Mouse (Mus musculus): ENCODE measurements around the gene Cop1.
"Not testable (repeated sequence)": the region's sequence is repeated elsewhere in the genome, so short reads cannot be mapped to it uniquely, and the experiment has no call there.

Cop1 gene

DNA sequence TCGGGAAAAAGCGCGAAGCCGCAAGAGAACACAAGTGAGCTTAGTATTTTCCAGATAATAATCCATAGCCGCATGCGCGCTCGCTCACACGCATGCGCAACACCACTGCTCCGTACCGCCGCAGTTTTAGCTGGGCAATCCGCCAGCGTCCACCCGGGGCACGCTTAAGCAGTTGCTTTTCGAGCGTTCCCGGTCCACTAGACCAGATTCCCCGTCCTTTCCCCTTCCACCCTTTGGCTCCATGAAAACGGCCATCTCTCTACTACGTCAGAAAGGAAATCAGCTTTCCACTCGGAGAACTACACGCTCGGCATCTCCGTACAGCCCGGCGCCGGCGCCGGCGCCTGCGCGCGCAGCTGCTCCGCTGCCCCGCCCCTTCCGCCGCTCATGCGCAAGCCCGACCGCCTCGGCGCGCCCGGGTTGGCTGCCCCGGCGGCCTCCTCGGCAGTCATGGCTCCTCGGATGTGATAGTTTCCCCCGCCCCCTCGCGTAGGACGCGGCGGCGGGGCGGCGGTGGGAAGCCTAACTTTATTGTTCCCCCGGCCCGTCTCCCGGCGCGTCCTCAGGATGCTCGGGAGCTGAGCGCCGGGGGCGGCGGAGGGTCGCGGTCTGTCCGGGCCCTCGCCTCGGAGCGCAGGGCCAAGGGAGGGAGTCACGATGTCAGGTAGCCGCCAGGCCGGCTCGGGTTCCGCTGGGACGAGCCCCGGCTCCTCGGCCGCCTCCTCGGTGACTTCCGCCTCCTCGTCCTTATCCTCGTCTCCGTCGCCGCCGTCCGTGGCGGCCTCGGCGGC, at the start of gene Cop1:
Cop1 (plus strand) TSS at position 540 of the 791 bp plus-strand sequence.
- peak; percentile 84 for DNase-seq (ENCODE audit: low spot score)

GRCm38 (mm10) chr1:159186741-159187140, 45.4 kb upstream of the Cop1 start:
- no peak for DNase-seq (ENCODE audit: low spot score)

DNA sequence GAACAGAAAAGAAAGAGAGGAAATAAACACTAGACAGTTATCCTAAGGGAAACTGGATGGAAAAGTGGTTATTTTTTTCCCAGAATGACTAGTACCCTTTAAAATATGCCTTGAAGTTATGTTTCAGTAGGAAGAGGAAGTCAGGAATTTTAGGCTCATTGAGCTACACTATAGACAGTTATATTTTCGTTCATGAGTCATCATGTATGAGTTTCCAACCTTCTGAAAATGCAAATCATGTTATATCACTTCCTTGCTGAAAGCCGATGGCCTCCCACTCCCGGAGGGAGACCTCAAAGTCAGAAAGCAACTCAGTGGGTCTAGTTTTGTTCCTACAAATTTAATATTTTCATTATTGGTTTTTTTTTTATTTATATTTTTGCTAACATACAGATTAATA, 33.5 kb upstream of the Cop1 start:
- DNase-seq (ENCODE audit: low spot score) = no peak

DNA sequence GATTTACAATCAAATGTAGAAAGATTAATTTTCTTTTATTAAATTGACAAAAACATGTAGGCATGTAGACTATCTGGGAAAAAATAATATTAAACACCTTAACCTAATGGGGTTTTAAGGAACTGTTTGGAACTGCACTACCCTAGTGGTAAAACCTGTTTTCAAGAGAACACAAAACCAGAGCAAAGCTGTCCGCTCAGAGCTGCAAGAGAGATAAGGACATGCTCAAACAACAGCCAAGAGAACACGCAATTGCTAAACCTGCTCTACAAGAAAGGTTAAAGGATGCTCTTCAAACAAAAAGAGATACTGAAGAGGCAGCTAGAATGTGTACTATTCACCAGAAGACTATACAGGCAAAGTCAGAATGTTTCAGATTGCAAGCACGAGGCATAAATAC, 32.5 kb upstream of the Cop1 start:
- no peak for DNase-seq (ENCODE audit: low spot score)

DNA sequence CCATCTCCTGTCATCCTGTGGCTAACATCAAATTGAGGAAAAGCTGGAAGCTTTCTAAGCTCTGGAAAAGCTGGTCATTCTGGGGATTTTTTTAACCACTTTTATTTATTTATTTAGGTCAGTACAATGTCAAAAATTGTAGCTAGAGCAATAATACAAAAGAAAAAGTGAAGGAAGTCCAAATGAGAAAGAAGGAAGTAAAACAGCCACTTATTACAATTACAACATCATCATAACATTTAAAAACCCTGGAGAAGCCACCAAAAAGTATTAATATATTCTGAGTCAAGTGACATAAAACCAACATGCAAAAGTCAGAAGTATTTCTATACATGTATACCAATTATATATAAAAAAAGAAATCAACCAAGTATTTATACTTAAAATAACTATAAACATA, 30.9 kb upstream of the Cop1 start:
- DNase-seq (ENCODE audit: low spot score) = no peak

GRCm38 (mm10) chr1:159211711-159212110, 20.4 kb upstream of the Cop1 start:
- DNase-seq (ENCODE audit: low spot score) = no peak

DNA sequence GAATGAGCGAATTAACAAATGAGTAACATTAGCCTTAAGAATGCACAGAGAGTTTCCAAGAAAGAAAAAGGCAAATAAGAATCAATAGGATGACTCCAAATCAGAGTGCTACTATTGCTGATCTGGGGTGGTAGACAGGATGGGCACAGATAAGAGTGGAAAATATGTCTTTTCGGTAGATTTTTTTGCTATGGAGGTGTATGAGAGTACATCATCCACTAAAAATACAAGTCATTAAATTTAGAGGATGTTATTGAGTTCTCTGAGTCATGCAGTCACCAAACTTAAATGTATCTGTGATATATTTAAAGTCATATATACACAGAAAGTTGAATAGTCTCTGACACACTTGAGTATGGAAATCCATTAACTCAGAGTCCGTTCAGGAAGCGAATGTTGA, 14.7 kb upstream of the Cop1 start:
- no peak for DNase-seq (ENCODE audit: low spot score)

DNA sequence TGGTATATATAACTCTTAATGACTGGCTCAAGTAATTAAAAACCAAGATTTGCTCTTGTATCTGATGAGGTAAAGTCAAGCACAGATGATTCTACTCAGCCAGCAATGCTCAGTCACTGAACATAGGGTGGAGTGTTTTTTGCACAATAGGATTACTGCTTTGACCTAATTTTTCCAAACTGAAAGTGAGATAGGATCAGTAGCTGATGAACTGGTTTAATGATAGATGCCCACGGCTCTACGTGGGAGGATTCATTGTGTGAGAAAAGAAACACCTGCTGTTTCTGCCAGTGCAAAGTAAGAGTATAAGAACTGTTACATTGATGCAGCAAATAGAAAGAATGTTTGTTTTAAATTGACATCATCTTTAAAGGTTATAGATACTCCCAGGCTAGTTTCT, 10.1 kb upstream of the Cop1 start:
- no peak for DNase-seq (ENCODE audit: low spot score)

DNA sequence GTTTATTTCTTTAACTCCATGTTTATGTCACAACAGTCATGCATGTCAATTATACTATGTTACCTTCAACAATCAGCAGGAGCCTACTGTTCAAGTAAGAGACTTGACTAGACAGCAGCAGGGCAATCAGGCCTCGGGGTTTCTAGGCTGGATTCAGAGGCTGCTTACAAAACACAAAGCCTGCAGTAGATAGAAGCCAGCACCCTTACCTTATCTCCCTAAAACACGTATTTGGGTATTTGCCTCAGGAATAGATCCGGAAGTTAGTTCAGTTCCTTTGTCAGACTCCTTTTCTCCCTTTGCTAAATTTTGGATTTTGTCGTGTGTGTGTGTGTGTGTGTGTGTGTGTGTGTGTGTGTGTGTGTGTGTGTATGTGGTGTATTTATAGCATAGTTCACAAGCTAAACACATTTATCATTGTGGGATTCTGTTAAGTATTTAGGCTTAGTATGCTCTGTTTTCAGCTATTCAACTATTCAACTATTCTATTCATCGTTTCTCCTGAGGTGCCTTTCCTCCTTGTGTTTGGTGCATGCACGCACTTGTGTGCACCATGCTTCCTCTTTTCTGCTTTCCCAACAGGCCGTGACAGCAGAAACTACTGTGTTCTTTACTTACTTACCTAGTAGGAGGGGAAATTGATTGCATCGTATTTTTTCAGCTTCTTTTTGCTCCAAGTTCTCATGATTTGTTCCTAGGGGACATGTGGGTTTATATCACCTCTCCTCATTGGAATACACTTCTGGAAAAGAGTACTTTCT, 6.9 kb upstream of the Cop1 start:
- no peak for DNase-seq (ENCODE audit: low spot score)

GRCm38 (mm10) chr1:159232572-159233261, 597 bp downstream of the Cop1 start:
- not testable (repeated sequence) for DNase-seq (ENCODE audit: low spot score)

DNA sequence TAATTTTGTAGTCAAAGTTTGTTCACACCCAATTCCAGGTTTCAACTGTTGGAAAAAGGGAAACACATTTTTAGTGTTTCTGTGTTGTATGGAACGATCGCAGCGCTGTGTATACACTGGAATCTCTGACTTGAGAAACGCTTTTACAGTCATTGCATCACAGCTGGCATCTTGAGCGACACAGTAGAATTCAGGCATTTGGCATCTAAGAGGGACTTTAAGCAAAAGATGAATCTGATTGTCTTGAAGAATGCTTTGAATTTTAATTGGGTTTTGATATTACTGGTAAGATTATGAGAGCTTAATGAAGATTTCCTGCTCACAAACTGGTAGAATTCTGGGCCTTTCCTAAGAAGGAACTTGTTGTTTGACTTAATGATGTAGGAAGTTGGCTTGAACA, 1.3 kb downstream of the Cop1 start:
- no peak for DNase-seq (ENCODE audit: low spot score)

DNA sequence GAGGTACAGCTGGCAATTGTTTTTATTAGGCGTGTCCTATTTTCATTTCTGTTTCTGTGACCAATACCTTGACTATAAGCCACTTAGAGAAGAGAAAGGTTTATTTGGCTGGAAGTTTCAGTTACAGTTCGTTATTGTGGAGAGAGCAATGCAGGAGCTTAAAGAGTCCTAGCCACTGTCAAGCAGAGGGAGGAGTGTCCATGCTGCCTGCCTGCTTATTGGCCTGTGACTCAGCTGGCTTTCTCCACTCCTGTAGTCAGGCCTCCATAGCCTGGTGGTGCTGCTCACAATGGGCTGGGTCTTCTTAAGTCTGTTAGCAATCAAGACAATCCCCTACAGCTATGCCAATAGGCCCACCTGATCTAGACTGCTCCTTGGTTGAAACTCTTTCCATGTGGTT, 2.4 kb downstream of the Cop1 start:
- DNase-seq (ENCODE audit: low spot score) = no peak

- no peak for DNase-seq (ENCODE audit: low spot score)
Measured at GRCm38 (mm10) chr1:159235674-159236073, 3.6 kb downstream of the Cop1 start.

DNA sequence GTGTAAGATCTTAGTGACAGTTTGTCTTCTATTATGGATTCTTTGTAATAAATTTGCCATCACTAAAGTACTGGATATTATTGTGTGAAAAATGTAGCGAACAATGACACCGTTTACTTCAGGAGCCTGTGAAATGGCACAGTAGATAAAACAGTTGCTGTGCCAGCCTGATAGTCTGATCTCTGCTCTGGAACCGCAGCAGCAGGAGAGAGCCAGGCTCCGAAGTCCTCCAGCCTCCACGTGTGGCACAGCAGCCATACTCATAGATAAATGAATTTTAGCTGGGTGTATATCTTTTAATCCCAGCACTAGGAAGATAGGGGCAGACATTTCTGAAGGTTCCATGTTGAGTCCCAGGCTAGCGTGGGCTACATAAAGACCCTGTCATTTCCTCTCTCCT, 6.0 kb downstream of the Cop1 start:
- DNase-seq (ENCODE audit: low spot score) = no peak

DNA sequence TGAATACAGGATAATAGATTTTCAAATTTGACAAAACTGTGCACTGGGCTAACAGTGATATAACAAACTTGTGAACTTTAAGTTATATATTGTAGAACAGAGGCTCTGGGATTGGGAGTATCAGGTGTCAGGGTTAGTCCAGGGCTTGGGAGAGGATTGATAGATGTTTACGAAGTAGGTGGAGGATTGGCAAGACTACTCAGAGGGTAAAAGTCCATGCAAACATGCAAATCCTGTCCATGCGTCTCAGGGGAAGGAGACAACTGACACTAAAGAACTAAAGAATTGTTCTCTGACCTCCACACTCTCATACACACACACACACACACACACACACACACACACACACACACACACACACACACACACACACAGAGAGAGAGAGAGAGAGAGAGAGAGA, 18.2 kb downstream of the Cop1 start:
- DNase-seq (ENCODE audit: low spot score) = no peak

DNA sequence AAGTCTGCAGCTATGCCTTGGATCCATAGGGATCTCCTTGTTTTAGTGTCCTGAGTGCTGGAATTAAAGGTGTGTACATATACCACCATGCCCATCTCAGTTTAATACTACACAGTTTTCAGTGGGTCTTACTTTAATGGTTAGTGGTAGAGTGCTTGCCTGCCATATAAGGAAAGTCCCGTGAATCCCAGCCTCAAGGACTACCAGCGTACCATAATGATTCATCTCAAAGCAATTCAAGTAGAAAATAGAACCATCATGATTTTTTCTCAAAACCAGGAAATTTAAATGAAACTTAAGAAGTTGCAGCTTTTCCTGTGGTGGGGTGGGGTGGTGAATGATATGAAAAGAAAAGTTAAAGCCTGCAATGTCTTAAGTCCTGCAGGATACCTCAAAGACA, 21.0 kb downstream of the Cop1 start:
- no peak for DNase-seq (ENCODE audit: low spot score)

DNA sequence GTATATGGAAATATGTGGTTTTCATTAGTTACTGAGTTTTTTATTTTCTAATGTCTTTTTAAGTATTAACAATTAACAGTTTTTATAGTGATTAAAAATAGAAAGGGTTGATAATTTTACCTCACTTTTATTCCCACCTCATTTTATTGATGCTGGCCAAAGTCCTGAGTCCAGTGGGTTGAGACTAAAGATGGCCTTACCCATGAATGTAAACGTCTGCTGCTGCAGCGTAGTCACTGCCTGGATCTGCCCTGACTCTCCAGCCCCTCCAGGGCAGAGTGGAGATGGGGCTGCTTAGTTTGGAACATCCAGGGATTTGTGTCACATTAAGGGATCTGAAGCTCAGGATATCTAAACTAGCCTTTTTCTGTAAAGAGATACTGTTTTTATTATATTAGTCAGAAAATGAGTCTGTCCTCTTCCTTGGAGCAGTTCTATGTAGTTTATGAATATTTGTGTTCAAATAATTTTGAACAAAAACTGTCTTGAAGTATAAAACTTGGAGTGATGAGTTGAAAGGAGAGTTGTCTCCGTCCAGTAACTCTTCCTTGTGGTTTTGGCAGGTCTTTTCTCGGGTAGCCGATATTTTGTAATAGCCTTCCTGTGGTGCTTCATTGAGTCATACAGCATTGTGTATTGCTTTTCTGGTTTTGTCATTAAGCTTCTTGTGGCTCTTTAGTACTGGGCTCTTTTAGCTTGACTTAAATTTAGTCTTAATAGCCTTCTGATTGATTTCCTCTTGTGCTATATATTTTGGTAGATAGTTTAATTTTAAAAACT, 23.0 kb downstream of the Cop1 start:
- no peak for DNase-seq (ENCODE audit: low spot score)

- no peak for DNase-seq (ENCODE audit: low spot score)
Measured at GRCm38 (mm10) chr1:159256543-159256942, 24.4 kb downstream of the Cop1 start.

- DNase-seq (ENCODE audit: low spot score) = no peak
Measured at GRCm38 (mm10) chr1:159263820-159264219, 31.7 kb downstream of the Cop1 start.

DNA sequence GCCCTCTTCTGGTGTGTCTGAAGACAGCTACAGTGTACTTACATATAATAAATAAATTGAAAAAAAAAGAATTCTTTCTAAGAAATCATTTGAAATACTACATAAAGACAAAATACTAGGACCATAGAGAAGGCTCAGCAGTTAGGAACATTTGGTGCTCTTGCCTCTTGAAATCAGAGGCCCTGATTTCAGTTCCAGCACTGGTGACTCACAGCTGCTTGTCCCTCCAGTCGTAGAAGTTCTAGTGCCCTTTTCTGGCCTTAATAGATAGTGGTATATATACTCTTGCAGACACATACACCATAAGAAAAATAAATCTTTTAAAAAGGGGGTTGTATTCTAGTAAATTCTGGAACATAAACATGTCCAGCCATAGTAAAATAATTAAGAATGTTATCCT, 48.0 kb downstream of the Cop1 start:
- no peak for DNase-seq (ENCODE audit: low spot score)

- DNase-seq (ENCODE audit: low spot score) = no peak
Measured at GRCm38 (mm10) chr1:159281861-159282260, 49.7 kb downstream of the Cop1 start.

DNA sequence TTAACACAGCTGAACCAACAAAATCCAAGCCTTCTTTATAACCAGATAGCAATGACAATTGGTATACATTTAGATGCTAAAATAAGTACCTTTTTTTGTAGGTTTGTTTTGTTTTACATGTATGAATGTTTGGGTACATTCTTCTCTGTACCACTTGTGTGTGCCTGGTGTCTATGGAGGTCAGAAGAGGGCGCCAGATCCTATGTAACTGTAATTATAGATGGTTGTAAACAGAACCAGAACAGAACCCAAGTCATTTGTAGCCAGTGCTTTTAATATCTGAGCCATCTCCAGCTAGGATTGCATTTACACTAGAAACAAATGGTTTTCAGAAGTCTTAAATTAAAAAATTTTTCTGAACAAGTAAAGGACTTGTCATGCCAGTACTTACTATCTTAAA, 54.7 kb downstream of the Cop1 start:
- no peak for DNase-seq (ENCODE audit: low spot score)
